Mouse (Mus musculus) embryonic facial prominence, embryonic 14.5 days (tissue): ENCODE results near the gene Glrx2. TPM values are rescaled to one million over a fixed set of nuclear protein-coding genes. Genes with fewer than 3 reads are reported as not detected.

Experiments
- ATAC-seq: fragments of 200-750 bp; cut with Nextera tagmentation; 2 replicates; pipeline ENCODE4 v1.8.0; 2017; ENCODE audit warnings: low read depth, moderate number of reproducible peaks, moderate TSS enrichment
- DNase-seq: peaks from one replicate; pipeline ENCODE4 v3.0.0-alpha.2; 2015; ENCODE audit warnings: low spot score
- H3K27ac ChIP-seq: fragments of 300-500 bp; sonication (generic); replicated peaks from 2 replicates; pipeline ENCODE4 v1.5.1; 2014; ENCODE audit warnings: low read depth, mild to moderate bottlenecking, low read length, moderate library complexity
- H3K27me3 ChIP-seq: fragments of 300-500 bp; sonication (generic); replicated peaks from 2 replicates; pipeline ENCODE4 v1.6.1; 2014; ENCODE audit warnings: low read length; ENCODE audit not compliant: control insufficient read depth, insufficient read depth
- H3K36me3 ChIP-seq: fragments of 300-500 bp; sonication (generic); 2 replicates; pipeline ENCODE4 v1.6.1; 2014; ENCODE audit warnings: low read length, mixed read lengths; ENCODE audit not compliant: control insufficient read depth, insufficient read depth
- H3K4me1 ChIP-seq: fragments of 300-500 bp; sonication (generic); 2 replicates; pipeline ENCODE4 v1.6.1; 2014; ENCODE audit warnings: antibody characterized with exemption, low read length; ENCODE audit not compliant: control insufficient read depth, insufficient read depth
- H3K4me2 ChIP-seq: fragments of 300-500 bp; sonication (generic); 2 replicates; pipeline ENCODE4 v1.6.1; 2014; ENCODE audit warnings: low read depth, mild to moderate bottlenecking, low read length, moderate library complexity, mixed read lengths
- H3K4me3 ChIP-seq: fragments of 300-500 bp; sonication (generic); 2 replicates; pipeline ENCODE4 v1.5.1; 2014; ENCODE audit warnings: low read depth, mild to moderate bottlenecking, low read length
- H3K9ac ChIP-seq: fragments of 300-500 bp; sonication (generic); 2 replicates; pipeline ENCODE4 v1.6.1; 2014; ENCODE audit warnings: low read depth, mild to moderate bottlenecking, low read length, moderate library complexity, mixed read lengths
- H3K9me3 ChIP-seq: fragments of 300-500 bp; sonication (generic); 2 replicates; pipeline ENCODE4 v1.6.1; 2016; ENCODE audit warnings: low read length; ENCODE audit not compliant: control insufficient read depth
- WGBS: fragments of 180-500 bp; shearing (Covaris S2); extraction: QIAGEN DNeasy Blood & Tissue Kit; methylation state at CpG from one replicate; pipeline ENCODE4 v1.1.7; 2014; 5-methylcytosine and 5-hydroxymethylcytosine counted together
- polyA plus RNA-seq: library from polyadenylated mRNA; unstranded; fragments of >200 nt; fragmentation: Nextera tagmentation; extraction: Ambion mirVana; gene quantifications from 2 replicates; pipeline ENCODE4 v1.2.1, GENCODE M21; 2014

Glrx2 gene
- polyA plus RNA-seq, 1 experiment from 2014 or later = 71.6 TPM

GRCm38 (mm10) chr1:143738811-143739210 is 22.7 kb downstream of the Glrx2 start:
- peak; percentile 20; the same call in 1 of the 2 replicates for ATAC-seq
- DNase-seq = no peak
- Histone ChIP-seq H3K4me1 (peaks cover 5% of the 10 kb centered on the region; the same call in 1 of the 2 replicates), H3K27me3 (no peaks in the 10 kb centered on the region), H3K9me3 (no peaks in the 10 kb centered on the region), H3K9ac (peak overlapping the region; percentile 90), H3K27ac (no peak overlapping the region), H3K4me2 (peak overlapping the region; percentile 69), H3K36me3 (peaks cover 14% of the 10 kb centered on the region), H3K4me3 (peak overlapping the region; percentile 76)
- 22% methylated on average over 10 of the region's 11 CpGs for WGBS

GRCm38 (mm10) chr1:143739361-143740350 is 23.5 kb downstream of the Glrx2 start:
- H3K4me2 ChIP-seq = peak overlapping the region; percentile 69
- H3K27me3 ChIP-seq = no peaks in the 10 kb centered on the region
- H3K9me3 ChIP-seq = no peaks in the 10 kb centered on the region
- H3K36me3 ChIP-seq = peaks cover 22% of the 10 kb centered on the region
- H3K9ac ChIP-seq = peak overlapping the region; percentile 90
- peaks cover 5% of the 10 kb centered on the region; the same call in 1 of the 2 replicates for H3K4me1 ChIP-seq
- H3K4me3 ChIP-seq = peak overlapping the region; percentile 76
- ATAC-seq (peak; percentile 93), DNase-seq (peak; percentile 92)
- H3K27ac ChIP-seq = peak overlapping the region; percentile 76
- under 1% methylated on average over 42 of the region's 71 CpGs for WGBS

- WGBS = 87% methylated on average over 10 of the region's 10 CpGs
- Histone ChIP-seq H3K4me2 (peak overlapping the region; percentile 69; the same call in 1 of the 2 replicates), H3K27me3 (no peaks in the 10 kb centered on the region), H3K36me3 (peaks cover 31% of the 10 kb centered on the region), H3K4me3 (no peak overlapping the region), H3K4me1 (peaks cover 5% of the 10 kb centered on the region; the same call in 1 of the 2 replicates), H3K9me3 (no peaks in the 10 kb centered on the region), H3K27ac (no peak overlapping the region), H3K9ac (no peak overlapping the region)
- ATAC-seq = no peak
- DNase-seq = no peak
Measured at GRCm38 (mm10) chr1:143740581-143740980, 24.4 kb downstream of the Glrx2 start.

GRCm38 (mm10) chr1:143741331-143741730 is 25.2 kb downstream of the Glrx2 start:
- no peak overlapping the region for H3K9ac ChIP-seq
- H3K27ac ChIP-seq = no peak overlapping the region
- peaks cover 5% of the 10 kb centered on the region; the same call in 1 of the 2 replicates for H3K4me1 ChIP-seq
- H3K9me3 ChIP-seq = no peaks in the 10 kb centered on the region
- WGBS = 88% methylated on average over 5 of the region's 5 CpGs
- no peak overlapping the region for H3K4me3 ChIP-seq
- no peak overlapping the region for H3K4me2 ChIP-seq
- H3K36me3 ChIP-seq = peaks cover 34% of the 10 kb centered on the region
- DNase-seq (no peak), ATAC-seq (no peak)
- H3K27me3 ChIP-seq = no peaks in the 10 kb centered on the region

- Histone ChIP-seq H3K4me2 (no peak overlapping the region), H3K27ac (no peak overlapping the region), H3K4me1 (peaks cover 5% of the 10 kb centered on the region; the same call in 1 of the 2 replicates), H3K9me3 (no peaks in the 10 kb centered on the region), H3K4me3 (no peak overlapping the region), H3K36me3 (peaks cover 42% of the 10 kb centered on the region), H3K9ac (no peak overlapping the region), H3K27me3 (no peaks in the 10 kb centered on the region)
- ATAC-seq = no peak
- WGBS = 86% methylated on average over 6 of the region's 6 CpGs
- peak; percentile 7 for DNase-seq
Measured at GRCm38 (mm10) chr1:143742186-143742585, 26.0 kb downstream of the Glrx2 start.

GRCm38 (mm10) chr1:143745871-143746270 is 29.7 kb downstream of the Glrx2 start:
- H3K9ac ChIP-seq = no peak overlapping the region
- peaks cover 52% of the 10 kb centered on the region for H3K36me3 ChIP-seq
- 87% methylated on average over 10 of the region's 10 CpGs for WGBS
- ATAC-seq = no peak
- H3K27ac ChIP-seq = no peak overlapping the region
- H3K4me2 ChIP-seq = no peak overlapping the region
- H3K27me3 ChIP-seq = no peaks in the 10 kb centered on the region
- DNase-seq = no peak
- no peaks in the 10 kb centered on the region for H3K4me1 ChIP-seq
- H3K4me3 ChIP-seq = no peak overlapping the region
- H3K9me3 ChIP-seq = no peaks in the 10 kb centered on the region

- no peak for ATAC-seq
- H3K9me3 ChIP-seq = no peaks in the 10 kb centered on the region
- peaks cover 70% of the 10 kb centered on the region for H3K36me3 ChIP-seq
- no peak overlapping the region for H3K4me2 ChIP-seq
- H3K4me3 ChIP-seq = no peak overlapping the region
- no peak overlapping the region for H3K27ac ChIP-seq
- DNase-seq = no peak
- H3K9ac ChIP-seq = no peak overlapping the region
- WGBS = 95% methylated on average over 8 of the region's 8 CpGs
- no peaks in the 10 kb centered on the region for H3K27me3 ChIP-seq
- H3K4me1 ChIP-seq = no peaks in the 10 kb centered on the region
Measured at GRCm38 (mm10) chr1:143762159-143762558, 46.0 kb downstream of the Glrx2 start.

GRCm38 (mm10) chr1:143764443-143764842 is 48.3 kb downstream of the Glrx2 start:
- DNase-seq = peak; percentile 14
- Histone ChIP-seq H3K4me1 (no peaks in the 10 kb centered on the region), H3K4me3 (no peak overlapping the region), H3K27ac (no peak overlapping the region), H3K36me3 (peaks cover 48% of the 10 kb centered on the region), H3K4me2 (no peak overlapping the region), H3K9me3 (no peaks in the 10 kb centered on the region), H3K27me3 (no peaks in the 10 kb centered on the region), H3K9ac (no peak overlapping the region)
- ATAC-seq = no peak
- 80% methylated on average over 1 of the region's 1 CpGs for WGBS
